Mouse (Mus musculus) liver, embryonic 16.5 days (tissue): Measurements from ENCODE around the gene Tmem217. TPM values are rescaled to one million over a fixed set of nuclear protein-coding genes. Genes with fewer than 3 reads are reported as not detected.
A peak's percentile ranks its signal among the peaks of the same experiment; 100 is the strongest.

Experiments
- ATAC-seq: fragments of 200-750 bp; cut with Nextera tagmentation; 2 replicates; pipeline ENCODE4 v1.8.0; 2017; ENCODE audit warnings: low read depth, mild to moderate bottlenecking, moderate number of reproducible peaks, moderate library complexity
- H3K27ac ChIP-seq: fragments of 300-500 bp; sonication (generic); 2 replicates; pipeline ENCODE4 v1.5.1; 2014; ENCODE audit warnings: mild to moderate bottlenecking, low read length
- H3K27me3 ChIP-seq: fragments of 300-500 bp; sonication (generic); 2 replicates; pipeline ENCODE4 v1.6.1; 2014; ENCODE audit warnings: low read depth, low read length, mixed read lengths; ENCODE audit not compliant: control insufficient read depth, insufficient read depth
- H3K36me3 ChIP-seq: fragments of 300-500 bp; sonication (generic); 2 replicates; pipeline ENCODE4 v1.6.1; 2014; ENCODE audit warnings: mild to moderate bottlenecking; ENCODE audit not compliant: control insufficient read depth, insufficient read depth
- H3K4me1 ChIP-seq: fragments of 300-500 bp; sonication (generic); 2 replicates; pipeline ENCODE4 v1.6.1; 2014; ENCODE audit warnings: low read depth, low read length, mixed read lengths; ENCODE audit not compliant: control insufficient read depth
- H3K4me2 ChIP-seq: fragments of 300-500 bp; sonication (generic); 2 replicates; pipeline ENCODE4 v1.6.1; 2014; ENCODE audit warnings: low read depth, low read length, mixed read lengths
- H3K4me3 ChIP-seq: fragments of 300-500 bp; sonication (generic); 2 replicates; pipeline ENCODE4 v1.5.1; 2014; ENCODE audit warnings: low read depth, mild to moderate bottlenecking, low read length
- H3K9ac ChIP-seq: fragments of 300-500 bp; sonication (generic); 2 replicates; pipeline ENCODE4 v1.6.1; 2014; ENCODE audit warnings: low read depth, low read length
- H3K9me3 ChIP-seq: fragments of 300-500 bp; sonication (generic); replicated peaks from 2 replicates; pipeline ENCODE4 v1.6.1; 2016; ENCODE audit warnings: low read length; ENCODE audit not compliant: control insufficient read depth
- WGBS: fragments of 180-500 bp; shearing (Covaris S2); extraction: QIAGEN DNeasy Blood & Tissue Kit; methylation state at CpG from one replicate; pipeline ENCODE4 v1.1.7; 2014; ENCODE audit not compliant: insufficient replicate concordance; 5-methylcytosine and 5-hydroxymethylcytosine counted together
- polyA plus RNA-seq: library from polyadenylated mRNA; unstranded; fragments of >200 nt; fragmentation: Nextera tagmentation; extraction: Ambion mirVana; gene quantifications from 2 replicates; pipeline ENCODE4 v1.2.1, GENCODE M21; 2015

The Tmem217 gene
- polyA plus RNA-seq, 1 experiment from 2014 or later: not detected

DNA sequence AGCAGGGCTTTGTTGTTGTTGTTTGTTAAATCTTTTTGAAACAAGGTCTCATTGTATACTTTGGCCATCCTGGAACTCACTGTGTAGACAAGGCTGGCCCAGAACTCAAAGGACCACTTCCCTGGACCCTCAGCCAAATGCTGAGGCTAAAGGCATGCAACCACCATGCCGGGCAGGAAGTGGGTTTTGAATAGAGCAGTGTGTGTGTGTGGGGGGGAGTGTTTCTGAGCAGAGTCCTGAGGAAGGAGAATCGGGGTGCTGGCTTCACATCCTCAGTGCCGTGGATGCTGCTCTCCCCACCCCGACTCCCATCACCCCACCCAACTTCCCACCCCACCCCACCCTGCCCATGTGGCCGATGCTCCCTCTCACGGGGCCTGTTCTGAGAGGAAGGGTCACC is 33.3 kb upstream of the Tmem217 start:
- no peaks in the 10 kb centered on the region for H3K9me3 ChIP-seq
- no peak overlapping the region for H3K4me3 ChIP-seq
- H3K4me2 ChIP-seq: no peak overlapping the region
- no peak overlapping the region for H3K9ac ChIP-seq
- no peak for ATAC-seq
- WGBS: 51% methylated on average over 6 of the region's 6 CpGs
- H3K36me3 ChIP-seq: no peaks in the 10 kb centered on the region
- H3K27ac ChIP-seq: no peak overlapping the region
- H3K4me1 ChIP-seq: no peaks in the 10 kb centered on the region; the same call in 1 of the 2 replicates
- no peaks in the 10 kb centered on the region for H3K27me3 ChIP-seq

DNA sequence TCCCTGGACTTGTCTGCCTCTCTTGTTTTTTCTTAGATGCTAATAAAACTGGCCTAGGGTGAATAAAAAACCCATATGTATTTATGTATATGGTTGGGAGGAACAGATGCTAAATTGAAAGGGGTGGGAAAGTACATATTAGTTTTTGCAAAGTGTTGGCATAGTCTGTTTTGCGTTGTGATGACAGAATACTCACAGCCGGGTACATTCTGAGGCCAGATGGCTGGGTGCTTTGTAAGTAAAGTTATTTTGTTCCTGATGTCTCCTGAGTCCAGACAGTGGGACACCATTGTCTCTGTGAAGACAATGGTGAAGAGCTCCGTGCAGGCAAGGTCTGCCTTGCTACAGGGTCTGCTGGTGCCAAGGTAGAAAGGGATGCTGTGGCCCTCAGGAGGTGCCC is 32.6 kb upstream of the Tmem217 start:
- ATAC-seq: no peak
- no peaks in the 10 kb centered on the region for H3K9me3 ChIP-seq
- no peaks in the 10 kb centered on the region for H3K36me3 ChIP-seq
- no peak overlapping the region for H3K27ac ChIP-seq
- 66% methylated on average over 3 of the region's 3 CpGs for WGBS
- H3K27me3 ChIP-seq: no peaks in the 10 kb centered on the region
- no peaks in the 10 kb centered on the region; the same call in 1 of the 2 replicates for H3K4me1 ChIP-seq
- H3K4me3 ChIP-seq: no peak overlapping the region
- no peak overlapping the region for H3K4me2 ChIP-seq
- H3K9ac ChIP-seq: no peak overlapping the region

DNA sequence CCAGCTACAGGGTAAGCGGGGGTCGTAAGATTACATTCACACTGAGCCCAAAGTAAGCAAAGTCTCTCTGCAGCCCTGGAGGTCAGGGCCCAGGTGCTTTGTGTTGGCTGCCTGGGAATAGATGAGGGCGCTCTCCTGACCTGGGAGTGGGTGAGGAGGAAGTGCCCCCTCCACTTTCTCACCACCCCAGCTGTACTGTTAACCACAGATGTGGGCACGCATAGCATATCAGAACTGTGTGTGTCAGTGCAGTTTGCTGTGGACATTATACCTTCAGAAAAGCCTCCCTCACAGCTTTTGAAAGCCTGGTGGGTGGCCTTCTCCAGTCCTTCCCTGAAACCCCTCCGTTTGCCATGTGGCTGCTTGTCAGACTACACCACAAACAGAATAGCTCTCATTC is 32.1 kb upstream of the Tmem217 start:
- 47% methylated on average over 5 of the region's 5 CpGs for WGBS
- no peak overlapping the region for H3K4me2 ChIP-seq
- no peak overlapping the region for H3K4me3 ChIP-seq
- no peaks in the 10 kb centered on the region for H3K27me3 ChIP-seq
- no peaks in the 10 kb centered on the region for H3K36me3 ChIP-seq
- no peak overlapping the region for H3K9ac ChIP-seq
- no peak for ATAC-seq
- H3K27ac ChIP-seq: no peak overlapping the region
- H3K9me3 ChIP-seq: no peaks in the 10 kb centered on the region
- H3K4me1 ChIP-seq: no peaks in the 10 kb centered on the region; the same call in 1 of the 2 replicates

DNA sequence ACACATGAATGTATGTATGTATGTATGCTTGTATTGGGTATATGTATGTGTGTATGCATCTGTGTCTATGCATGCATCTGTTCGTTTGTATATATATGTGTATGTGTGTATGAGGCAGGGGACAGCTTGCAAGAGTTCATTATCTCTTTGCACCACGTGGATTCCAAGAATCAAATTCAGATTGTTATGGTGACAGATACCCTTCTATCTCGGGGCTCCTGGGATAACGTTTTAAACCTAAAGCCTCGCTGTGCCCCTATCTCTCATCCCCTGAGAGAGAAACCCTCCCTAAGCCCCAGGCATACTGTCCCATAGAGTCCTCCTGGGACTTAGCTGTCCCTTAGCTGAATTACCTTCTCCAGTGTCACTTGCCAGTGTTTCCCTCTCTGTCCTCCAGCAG is 31.4 kb upstream of the Tmem217 start:
- H3K4me3 ChIP-seq: no peak overlapping the region
- no peak overlapping the region for H3K4me2 ChIP-seq
- no peaks in the 10 kb centered on the region for H3K36me3 ChIP-seq
- no peak overlapping the region for H3K9ac ChIP-seq
- no peak overlapping the region for H3K27ac ChIP-seq
- no peaks in the 10 kb centered on the region for H3K27me3 ChIP-seq
- H3K9me3 ChIP-seq: no peaks in the 10 kb centered on the region
- no peaks in the 10 kb centered on the region; the same call in 1 of the 2 replicates for H3K4me1 ChIP-seq
- ATAC-seq: 0 out of 2 replicates have a peak, but pooled peaks have one; percentile 54
- WGBS: 16% methylated on average over 5 of the region's 5 CpGs

DNA sequence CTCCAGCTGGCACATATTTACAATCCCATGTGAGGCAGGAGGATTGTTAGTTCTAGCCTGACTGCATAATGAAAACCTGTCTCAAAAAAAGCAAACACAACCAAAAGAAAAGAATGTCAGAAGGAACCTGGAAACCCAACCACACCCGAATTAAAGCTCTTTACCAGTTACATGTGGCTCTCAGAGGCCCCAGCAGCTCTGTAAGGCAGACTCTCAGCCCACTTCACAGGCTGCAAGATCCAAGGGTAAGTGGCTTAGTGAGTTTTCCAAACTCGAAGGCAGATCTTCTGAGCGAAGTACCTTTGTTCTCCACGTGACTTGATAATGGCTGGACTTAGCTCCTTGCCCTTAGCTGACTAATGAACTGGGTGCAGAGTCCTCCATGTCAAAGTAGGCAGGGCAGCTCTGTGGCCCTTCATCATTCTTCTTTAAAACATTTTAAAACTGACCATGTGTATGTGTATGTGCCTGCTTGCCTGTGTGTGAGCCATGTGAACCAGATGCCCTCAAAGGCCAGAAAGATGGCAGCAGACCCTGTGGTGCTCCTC is 27.5 kb upstream of the Tmem217 start:
- 73% methylated on average over 4 of the region's 4 CpGs for WGBS
- Histone ChIP-seq H3K4me1 (no peaks in the 10 kb centered on the region; the same call in 1 of the 2 replicates), H3K27ac (no peak overlapping the region), H3K4me3 (no peak overlapping the region), H3K9ac (no peak overlapping the region), H3K36me3 (no peaks in the 10 kb centered on the region), H3K9me3 (no peaks in the 10 kb centered on the region), H3K27me3 (no peaks in the 10 kb centered on the region), H3K4me2 (no peak overlapping the region)
- ATAC-seq: no peak

DNA sequence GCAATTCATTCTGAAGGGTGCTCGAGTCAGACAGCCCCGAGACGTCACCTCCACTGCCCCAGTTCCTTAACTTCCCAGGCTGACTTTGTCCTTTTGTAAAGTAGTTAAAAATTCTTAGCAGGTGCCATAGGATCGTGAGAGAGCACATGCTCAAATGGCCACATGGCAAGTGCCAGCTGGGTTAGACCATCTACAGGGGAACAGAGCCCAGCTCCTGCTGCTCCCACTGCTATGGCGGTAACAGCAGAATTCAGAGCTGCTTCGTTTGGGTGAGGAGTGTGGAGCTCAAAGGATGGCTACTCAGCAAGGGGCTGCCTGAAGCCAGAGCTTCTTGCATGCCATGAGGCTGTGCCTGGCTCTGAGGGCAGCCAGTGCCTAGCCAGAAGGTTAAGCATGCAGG is 17.6 kb upstream of the Tmem217 start:
- 75% methylated on average over 6 of the region's 6 CpGs for WGBS
- peaks cover 5% of the 10 kb centered on the region; the same call in 1 of the 2 replicates for H3K36me3 ChIP-seq
- ATAC-seq: no peak
- H3K9ac ChIP-seq: no peak overlapping the region
- no peak overlapping the region for H3K4me3 ChIP-seq
- H3K4me1 ChIP-seq: no peaks in the 10 kb centered on the region
- no peak overlapping the region for H3K4me2 ChIP-seq
- no peak overlapping the region for H3K27ac ChIP-seq
- H3K9me3 ChIP-seq: no peaks in the 10 kb centered on the region
- H3K27me3 ChIP-seq: no peaks in the 10 kb centered on the region

DNA sequence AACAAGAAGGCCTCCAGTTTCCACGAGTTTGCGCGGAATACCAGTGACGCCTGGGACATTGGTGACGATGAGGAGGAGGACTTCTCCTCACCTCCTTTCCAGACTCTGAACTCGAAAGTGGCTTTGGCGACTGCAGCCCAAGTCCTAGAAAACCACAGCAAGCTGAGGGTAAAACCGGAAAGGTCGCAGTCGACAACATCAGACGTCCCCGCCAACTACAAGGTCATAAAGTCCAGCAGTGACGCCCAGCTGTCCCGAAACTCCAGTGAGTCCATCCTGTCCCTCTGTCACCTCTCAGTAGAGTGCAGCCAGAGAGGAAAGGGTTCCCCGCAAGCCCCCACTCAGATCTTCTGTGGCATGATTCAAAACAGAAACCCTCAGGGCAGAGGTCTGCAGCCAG is 16.2 kb upstream of the Tmem217 start:
- Histone ChIP-seq H3K27ac (no peak overlapping the region), H3K9ac (no peak overlapping the region), H3K9me3 (no peaks in the 10 kb centered on the region)

DNA sequence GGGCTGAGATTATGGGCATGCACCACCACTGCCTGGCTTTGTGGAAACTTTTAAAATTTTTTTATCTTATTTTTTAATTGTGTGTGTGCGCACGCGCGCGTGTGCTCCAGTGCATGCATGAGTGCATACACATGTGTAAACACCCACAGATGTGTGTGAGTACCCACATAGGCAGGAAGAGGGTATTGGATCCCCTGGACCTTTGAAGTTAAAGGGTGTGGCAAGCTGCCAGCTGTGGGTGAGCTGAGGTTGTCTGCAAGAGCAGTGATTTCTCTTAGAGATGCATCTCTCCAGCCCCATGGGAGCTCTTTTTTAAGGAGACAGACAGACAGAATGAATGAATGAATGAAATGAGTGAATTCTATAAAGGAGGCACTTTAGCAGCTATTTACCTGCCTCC is 13.3 kb upstream of the Tmem217 start:
- 97% methylated on average over 5 of the region's 5 CpGs for WGBS
- H3K9me3 ChIP-seq: no peaks in the 10 kb centered on the region
- no peak overlapping the region for H3K4me2 ChIP-seq
- no peak overlapping the region for H3K27ac ChIP-seq
- ATAC-seq: no peak
- H3K4me1 ChIP-seq: no peaks in the 10 kb centered on the region
- H3K9ac ChIP-seq: no peak overlapping the region
- no peaks in the 10 kb centered on the region for H3K27me3 ChIP-seq
- no peaks in the 10 kb centered on the region; the same call in 1 of the 2 replicates for H3K36me3 ChIP-seq
- H3K4me3 ChIP-seq: no peak overlapping the region

More for the DNA sequence above, 16.2 kb upstream of the Tmem217 start:
- WGBS: 81% methylated on average over 15 of the region's 15 CpGs
- no peak overlapping the region for H3K4me2 ChIP-seq
- no peaks in the 10 kb centered on the region for H3K4me1 ChIP-seq
- ATAC-seq: no peak
- no peak overlapping the region for H3K4me3 ChIP-seq
- peaks cover 5% of the 10 kb centered on the region; the same call in 1 of the 2 replicates for H3K36me3 ChIP-seq
- no peaks in the 10 kb centered on the region for H3K27me3 ChIP-seq

DNA sequence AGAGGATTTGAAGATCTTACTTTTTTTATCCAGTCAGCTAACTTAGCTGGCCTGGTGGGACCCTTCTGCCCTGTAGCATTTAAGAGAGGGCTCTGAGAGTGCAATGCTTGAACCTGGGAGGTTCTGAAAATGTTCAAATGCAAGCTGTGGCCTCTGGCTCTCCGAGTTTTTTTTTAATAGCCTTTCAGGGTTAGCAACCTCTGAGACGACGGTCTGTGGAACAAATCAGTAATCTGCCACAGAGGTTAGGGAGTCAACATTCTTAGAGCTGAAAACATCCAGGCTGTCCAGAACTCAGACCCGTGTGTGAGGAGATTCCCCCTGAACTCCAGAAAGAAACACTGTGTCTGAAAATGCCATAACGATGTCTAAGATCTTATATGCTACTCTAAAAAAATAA is 6.3 kb upstream of the Tmem217 start:
- Histone ChIP-seq H3K4me3 (no peak overlapping the region), H3K4me1 (peaks cover 4% of the 10 kb centered on the region; the same call in 1 of the 2 replicates), H3K9me3 (no peaks in the 10 kb centered on the region), H3K36me3 (no peaks in the 10 kb centered on the region), H3K9ac (no peak overlapping the region), H3K4me2 (no peak overlapping the region), H3K27me3 (no peaks in the 10 kb centered on the region), H3K27ac (no peak overlapping the region)
- ATAC-seq: no peak
- 77% methylated on average over 5 of the region's 5 CpGs for WGBS
